Mouse (Mus musculus): Measurements from ENCODE around the gene Slc36a4. TPM values are rescaled to one million over a fixed set of nuclear protein-coding genes. Genes with fewer than 3 reads are reported as not detected.

Gene Slc36a4
- polyA plus RNA-seq, 1 experiment, result 2.3 TPM

DNA sequence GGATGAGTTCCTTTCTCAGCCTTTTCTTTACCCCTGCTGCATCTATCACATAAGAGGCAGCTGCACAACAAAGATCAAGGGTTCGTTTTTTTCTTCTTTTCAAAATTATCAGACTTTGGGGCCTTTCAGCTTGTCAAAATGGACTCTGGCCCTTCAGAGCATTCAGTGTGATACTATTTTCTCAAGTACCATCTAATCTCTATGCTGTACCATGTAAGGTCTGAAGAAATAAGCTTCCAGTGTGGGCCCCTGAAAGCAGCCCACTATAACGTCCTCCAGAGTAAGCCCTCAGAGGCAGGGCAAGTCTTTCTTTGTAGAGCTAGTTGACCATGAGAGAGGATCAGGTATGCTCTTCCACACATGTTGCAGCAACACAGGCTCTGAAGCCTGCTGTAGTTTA lies 77.1 kb downstream of the Slc36a4 start:
- WGBS, result 71% methylated on average over 2 of the region's 2 CpGs
- H3K4me1 ChIP-seq (ENCODE audit: control insufficient read depth, insufficient read depth, insufficient read length), result no peaks in the 10 kb centered on the region
- H3K27me3 ChIP-seq (ENCODE audit: control insufficient read depth, insufficient read depth, low read length), result no peaks in the 10 kb centered on the region
- H3K36me3 ChIP-seq (ENCODE audit: control insufficient read depth, insufficient read depth, low read length), result no peaks in the 10 kb centered on the region
- no peak for TF ChIP-seq CTCF (IDR thresholded peaks at IDR 0.05; ENCODE audit: extremely low read depth, insufficient read depth, insufficient read length, insufficient replicate concordance)
- TF ChIP-seq POLR2A (IDR thresholded peaks at IDR 0.05; ENCODE audit: low read depth, low read length), result no peak
- H3K27ac ChIP-seq (ENCODE audit: insufficient read depth, low read length), result no peak overlapping the region
- H3K4me3 ChIP-seq (ENCODE audit: extremely low read depth, insufficient read depth, insufficient read length), result no peak overlapping the region
- DNase-seq (ENCODE audit: low read depth in 1 of 2, low spot score in 2 of 2), result no peak

DNA sequence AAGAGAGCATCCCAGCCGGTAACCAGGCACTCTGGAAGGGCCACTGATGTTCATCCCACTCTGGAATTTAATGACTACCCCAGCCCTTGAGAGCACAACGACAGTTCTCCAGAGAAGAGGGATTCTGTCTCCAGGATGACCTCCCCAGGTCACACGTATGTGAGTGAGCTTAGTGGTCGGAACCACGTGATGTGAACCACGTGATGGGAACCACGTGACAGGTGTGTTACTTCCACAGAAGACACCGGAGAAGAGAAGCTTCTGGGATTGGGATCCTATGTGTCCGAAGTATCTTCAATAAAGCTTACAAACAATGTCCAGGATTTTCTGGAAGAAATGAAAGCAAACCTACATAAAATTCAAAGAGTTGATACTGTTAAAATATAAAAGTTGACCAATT lies 82.5 kb downstream of the Slc36a4 start:
- 83% methylated on average over 9 of the region's 9 CpGs for WGBS

More for the DNA sequence above, 82.5 kb downstream of the Slc36a4 start:
- H3K4me3 ChIP-seq (ENCODE audit: extremely low read depth, insufficient read depth, insufficient read length), result no peak overlapping the region
- TF ChIP-seq POLR2A (IDR thresholded peaks at IDR 0.05; ENCODE audit: low read depth, low read length) (no peak), CTCF (IDR thresholded peaks at IDR 0.05; ENCODE audit: extremely low read depth, insufficient read depth, insufficient read length, insufficient replicate concordance) (no peak)
- DNase-seq (ENCODE audit: low read depth in 1 of 2, low spot score in 2 of 2), result no peak
- no peaks in the 10 kb centered on the region for H3K27me3 ChIP-seq (ENCODE audit: control insufficient read depth, insufficient read depth, low read length)
- no peaks in the 10 kb centered on the region for H3K4me1 ChIP-seq (ENCODE audit: control insufficient read depth, insufficient read depth, insufficient read length)
- H3K36me3 ChIP-seq (ENCODE audit: control insufficient read depth, insufficient read depth, low read length), result no peaks in the 10 kb centered on the region
- H3K27ac ChIP-seq (ENCODE audit: insufficient read depth, low read length), result no peak overlapping the region

Other genes starting within 250 kb of the Slc36a4 start
- 7.0 and 8.0 TPM in 2 replicates for gene Smco4, start 216.3 kb upstream of the Slc36a4 start, polyA plus RNA-seq (2012; rRNA removed)
- gene Deup1, start 81.8 kb upstream of the Slc36a4 start, polyA plus RNA-seq (2012; rRNA removed), result 0.12 and 0.15 TPM in 2 replicates
- not detected in 2 replicates for gene Mtnr1b, start 164.8 kb downstream of the Slc36a4 start, polyA plus RNA-seq (2012; rRNA removed)